Mouse (Mus musculus) neutrophil, adult 5-6 weeks (primary cell): ENCODE measurements around the gene Col6a2. TPM values are rescaled to one million over a fixed set of nuclear protein-coding genes. Genes with fewer than 3 reads are reported as not detected.

Experiments used
- ATAC-seq: fragments of 151-379, 151-347 bp; 2 replicates; pipeline ENCODE4 v1.8.0; 2017; ENCODE audit warnings: mild to moderate bottlenecking, moderate TSS enrichment; ENCODE audit not compliant: insufficient number of reproducible peaks, poor library complexity, low FRiP score, severe bottlenecking; ENCODE audit errors: extremely low read depth
- total RNA-seq: library from RNA; stranded (forward); fragments of 200-1000 nt; gene quantifications from 2 replicates; pipeline ENCODE4 v1.2.3, GENCODE M21; 2017

Col6a2 gene
- total RNA-seq, 1 experiment from 2014 or later, result not detected

DNA sequence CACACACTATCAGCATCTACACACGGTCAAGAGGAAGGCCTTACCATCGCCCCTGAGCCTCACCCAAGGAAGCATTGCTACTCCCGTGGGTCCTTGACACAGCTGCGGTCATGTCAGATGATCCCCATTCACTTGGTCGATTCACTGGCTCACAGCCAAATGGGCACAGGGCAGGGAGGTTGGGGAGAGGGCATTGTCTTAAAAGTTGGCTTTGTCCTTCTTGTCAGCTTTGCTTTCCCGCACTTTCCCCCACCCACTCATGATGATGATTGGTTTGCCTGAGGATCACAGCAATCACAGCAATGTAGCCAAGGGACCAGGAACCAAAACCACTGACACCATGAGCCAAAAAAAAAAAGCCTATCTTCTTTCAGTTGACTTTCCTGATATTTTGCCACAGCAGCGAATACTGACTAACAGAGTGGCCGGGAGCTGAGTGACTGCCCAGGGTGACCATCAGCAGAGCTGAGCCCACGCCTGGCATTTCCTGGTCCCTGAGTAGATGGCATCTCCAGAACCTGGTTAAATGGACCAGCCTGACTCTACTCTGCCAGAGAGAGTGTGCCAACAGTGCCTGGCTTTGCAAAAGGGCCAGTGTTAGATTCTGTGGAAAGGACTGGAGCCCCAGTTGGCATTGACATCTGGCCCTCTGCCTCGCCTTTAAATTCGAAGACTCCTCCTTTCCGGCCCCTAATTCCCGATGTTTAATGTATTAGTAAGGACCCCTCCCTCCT, 18.6 kb upstream of the Col6a2 start:
- ATAC-seq, result no peak

DNA sequence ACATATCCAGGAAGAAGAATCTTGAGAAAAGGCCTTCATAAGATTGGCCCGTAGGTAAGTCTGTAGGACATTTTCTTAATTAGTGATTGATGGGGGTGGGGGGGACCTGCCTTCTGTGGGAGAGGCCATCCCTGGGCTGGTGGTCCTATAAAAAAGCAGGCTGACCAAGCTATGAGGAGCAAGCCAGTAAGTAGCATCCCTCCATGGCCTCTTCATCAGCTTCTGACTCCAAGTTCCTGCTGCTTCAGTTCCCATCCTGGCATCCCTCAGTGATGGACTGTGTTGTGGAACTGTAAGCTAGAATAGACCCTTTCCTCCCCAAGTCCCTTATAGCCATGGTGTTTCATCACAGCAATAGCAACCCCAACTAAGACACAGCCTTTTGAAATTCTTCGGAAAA, 16.5 kb upstream of the Col6a2 start:
- ATAC-seq, result no peak

DNA sequence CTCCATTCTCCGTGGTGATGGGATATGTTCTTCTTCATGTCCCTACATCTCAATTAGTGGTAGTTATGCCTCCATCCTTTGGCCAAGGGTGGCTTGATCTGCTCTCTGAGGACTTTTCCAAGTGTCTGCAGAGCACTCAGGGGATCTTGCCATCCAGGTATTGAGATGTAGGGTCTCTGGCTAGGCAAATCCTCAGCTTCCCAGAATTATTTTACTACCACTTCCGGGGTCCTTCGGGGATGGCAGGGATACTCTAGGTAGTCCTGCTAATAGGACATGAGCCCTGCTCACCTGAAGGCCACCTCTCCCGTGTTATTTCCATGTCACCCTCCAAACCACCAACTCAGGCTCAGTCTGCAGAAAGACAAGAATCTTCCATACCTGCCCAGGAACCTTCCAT, 13.2 kb upstream of the Col6a2 start:
- ATAC-seq, result no peak

DNA sequence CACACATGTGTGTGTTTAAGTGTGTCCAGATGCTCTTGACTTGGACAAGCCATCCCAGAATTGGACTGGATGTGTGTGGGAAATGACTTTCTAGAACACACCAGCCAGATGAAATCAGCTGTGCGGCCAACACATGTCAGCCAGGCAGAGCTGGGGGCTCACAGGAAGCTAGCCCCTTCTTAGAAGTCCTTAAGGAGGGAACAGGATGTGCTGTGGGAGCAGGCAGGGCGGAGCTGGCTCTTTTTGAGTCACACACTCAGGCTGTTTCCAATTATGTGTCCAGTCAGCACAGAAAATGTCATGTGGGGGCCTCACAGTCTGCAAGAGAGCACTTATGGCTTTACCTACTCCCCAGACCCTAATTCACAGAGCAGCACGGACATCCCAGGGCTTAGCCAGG, 12.6 kb upstream of the Col6a2 start:
- ATAC-seq, result no peak

DNA sequence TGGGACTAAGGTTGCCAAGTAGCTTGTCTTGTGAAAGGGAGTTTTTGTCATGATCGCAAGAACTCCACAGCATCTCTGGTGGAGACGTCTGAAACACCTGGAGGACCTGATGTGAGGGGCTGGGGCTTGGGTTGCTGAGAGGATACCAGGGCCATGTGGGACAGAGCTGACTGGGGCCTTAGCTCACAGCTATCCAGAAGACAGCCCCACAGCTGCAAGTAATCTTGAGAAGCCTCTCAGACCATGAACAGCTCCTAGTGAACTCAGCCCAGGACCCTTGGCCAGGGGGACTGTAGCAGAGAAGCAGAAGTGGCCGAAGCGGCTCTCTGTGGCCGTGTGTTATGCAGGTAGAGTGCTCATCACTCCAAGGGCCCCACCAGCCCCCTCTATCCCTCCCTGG, 11.2 kb upstream of the Col6a2 start:
- ATAC-seq, result no peak

DNA sequence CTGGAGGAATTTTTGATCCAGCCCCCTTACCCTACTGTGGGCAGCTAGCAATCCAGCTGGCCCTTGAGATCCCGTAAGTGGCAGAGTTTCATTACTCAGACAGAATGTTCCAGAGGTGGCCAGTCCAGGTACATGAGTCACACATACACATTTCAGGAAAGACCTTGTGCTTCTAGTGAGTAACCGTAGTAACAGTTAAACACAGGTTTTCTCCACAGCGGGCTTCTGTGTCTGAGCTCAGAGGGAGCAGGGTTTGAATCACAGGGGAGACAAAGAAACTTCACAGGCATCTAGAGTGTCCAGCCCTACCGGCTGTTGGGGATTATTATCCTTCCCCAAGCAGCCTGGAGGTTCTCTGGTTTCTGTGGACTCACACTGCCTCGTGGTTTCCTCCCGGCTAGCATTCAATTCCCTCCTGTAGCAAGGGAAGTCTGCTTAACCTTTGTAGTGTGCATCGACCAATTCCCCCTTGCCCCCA, 10.7 kb upstream of the Col6a2 start:
- ATAC-seq, result no peak

DNA sequence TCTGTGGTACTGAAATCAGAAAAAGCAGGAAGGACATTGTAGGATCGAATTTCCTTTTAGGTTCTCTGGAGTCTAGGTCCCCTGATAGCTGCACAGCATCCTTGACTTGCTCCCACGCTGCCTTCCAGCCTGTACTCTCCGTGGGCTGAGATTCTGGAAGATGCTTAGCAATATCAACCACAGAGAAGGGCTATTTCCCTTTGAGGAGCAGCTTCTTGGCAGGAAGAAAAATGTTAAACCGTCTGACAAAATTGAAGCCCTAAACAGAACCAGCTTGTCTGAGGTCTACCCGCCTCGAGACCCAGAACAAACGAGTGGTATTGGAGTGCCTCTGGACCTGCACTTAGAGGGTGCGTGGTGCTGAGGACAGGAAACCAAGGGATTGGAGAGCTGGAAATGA, 9.2 kb upstream of the Col6a2 start:
- no peak for ATAC-seq

DNA sequence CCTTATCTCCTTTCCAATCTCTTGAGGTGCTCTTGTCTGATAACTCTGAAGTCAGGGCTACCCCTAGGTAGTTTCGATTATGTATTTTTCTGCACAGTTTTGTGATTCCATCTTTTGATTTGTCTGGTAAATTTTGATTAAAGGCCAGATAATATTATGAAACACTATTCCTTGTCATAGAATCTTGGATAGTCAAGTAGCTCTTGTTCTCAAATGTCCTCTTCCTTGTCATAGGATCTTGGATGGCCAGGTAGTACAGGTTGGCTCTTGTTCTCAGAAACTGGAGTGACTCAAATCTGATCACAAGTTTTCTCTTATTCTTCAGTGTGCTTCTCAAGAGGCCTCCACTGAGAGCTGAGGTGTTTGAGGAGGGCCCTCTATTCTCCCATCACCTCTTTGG, 7.2 kb upstream of the Col6a2 start:
- no peak for ATAC-seq

DNA sequence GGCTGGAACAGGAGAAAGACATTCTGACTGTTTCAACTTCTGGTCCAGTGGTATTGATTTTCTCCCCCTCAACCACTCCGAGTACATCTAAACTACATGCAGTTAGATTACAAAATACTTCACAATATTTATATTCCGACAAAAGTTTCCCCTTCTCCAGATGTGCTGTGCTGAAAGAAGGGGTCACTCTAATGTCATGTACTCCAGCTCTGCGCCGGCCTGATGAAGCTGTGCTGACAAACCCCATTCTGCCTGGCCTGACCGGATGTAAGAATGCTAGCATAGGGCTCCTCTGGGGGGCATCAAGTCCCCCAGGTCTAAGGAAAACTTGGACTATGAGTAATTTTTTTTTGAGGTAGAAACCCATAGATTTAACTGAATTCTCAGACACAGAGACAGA, 4.3 kb upstream of the Col6a2 start:
- no peak for ATAC-seq

DNA sequence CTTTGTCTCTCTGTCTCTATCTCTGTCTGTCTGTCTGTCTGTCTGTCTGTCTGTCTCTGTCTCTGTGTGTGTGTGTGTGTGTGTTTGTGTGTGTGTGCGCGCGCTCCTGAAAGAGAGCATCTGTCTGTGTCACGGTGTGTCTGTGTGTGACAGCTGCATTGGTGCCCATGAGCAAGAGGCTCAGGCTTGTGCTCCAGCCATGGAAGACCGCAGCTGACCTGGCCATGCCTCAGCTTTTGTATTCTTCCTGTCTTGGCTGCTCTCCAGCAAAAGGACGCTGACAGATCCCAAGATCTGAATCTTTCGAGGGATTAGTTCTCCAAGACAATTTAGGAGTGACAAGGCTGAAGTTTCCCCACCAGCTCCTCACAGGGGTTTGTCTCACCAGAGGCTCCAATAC, 1.5 kb upstream of the Col6a2 start:
- ATAC-seq, result no peak

DNA sequence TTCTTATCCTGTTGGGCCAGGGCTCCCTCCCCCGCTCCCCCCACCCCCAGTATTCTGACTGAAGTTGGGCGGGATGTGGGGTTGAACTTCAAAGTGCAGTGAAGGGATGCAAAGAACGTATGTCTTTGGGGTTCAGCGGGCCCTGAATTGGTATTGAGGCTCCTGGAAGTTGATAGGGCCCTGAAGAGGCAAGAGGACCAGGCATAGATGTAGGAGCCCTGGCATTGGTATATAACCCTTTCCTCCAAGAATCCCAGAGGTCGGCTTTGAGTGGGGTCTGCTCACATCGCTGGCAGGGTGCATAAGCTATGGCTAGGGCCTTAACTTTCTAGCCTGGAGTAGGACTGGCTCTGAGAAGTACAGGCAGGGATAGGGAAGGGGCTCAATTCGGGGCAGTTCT, 304 bp upstream of the Col6a2 start:
- ATAC-seq, result no peak

DNA sequence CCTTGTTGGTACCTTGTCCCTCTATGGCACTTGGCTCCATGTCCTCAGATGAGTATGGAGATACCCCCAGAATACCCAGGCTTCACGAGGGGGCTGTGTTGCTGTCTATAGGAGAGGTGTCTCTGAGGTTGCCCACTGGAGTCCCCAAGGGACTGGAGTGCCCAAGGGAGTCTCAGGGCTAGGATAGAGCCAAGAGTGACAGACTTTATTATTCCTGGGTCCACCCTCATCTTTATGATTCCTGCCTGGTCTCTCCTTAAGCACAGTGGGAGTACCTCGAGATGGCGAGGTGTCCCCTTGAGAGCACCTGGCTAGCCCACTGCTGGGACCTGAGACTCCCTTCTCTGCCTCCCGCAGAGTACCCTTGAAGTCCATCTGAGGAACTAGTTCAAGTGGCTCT, 1.0 kb downstream of the Col6a2 start:
- ATAC-seq, result no peak

DNA sequence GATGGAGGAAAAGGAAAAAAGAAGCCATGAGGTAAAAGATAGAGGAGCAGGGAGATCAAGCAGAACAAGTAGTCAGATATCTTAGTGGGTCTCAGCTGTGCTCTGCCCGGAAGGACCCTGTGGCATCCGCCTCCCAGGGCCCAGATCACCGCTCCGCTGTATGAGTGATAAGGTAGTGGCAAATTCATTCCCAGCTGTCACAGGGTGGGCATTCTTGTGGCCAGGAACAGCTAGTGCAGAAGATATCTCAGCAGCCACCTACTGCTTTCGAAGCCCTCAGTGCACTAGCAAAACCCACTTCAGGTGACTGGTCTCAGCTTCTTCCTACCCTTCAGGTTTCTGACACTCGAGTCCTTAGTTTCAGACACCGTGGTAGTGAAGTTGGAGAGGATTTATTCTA, 11.0 kb downstream of the Col6a2 start:
- ATAC-seq, result no peak

DNA sequence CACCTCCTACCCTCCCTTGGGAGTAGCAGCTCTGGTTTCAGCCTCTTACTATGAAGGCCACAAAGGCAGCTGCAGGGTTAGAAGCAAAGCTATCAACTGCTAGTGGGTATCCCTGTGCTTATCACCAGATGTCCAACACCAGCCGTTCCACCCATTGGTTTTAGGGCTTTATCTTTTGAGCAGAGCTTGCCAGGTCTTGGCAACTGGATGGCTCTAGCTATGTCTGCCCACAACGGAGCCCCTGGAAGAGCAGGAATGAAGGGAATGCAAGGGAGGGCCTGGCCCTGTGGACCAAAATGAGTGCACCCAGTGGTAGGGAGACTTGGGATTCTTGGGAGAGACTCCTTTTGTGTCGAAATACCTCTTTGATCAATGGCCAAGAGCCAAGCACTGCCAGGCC, 20.7 kb downstream of the Col6a2 start:
- no peak for ATAC-seq

DNA sequence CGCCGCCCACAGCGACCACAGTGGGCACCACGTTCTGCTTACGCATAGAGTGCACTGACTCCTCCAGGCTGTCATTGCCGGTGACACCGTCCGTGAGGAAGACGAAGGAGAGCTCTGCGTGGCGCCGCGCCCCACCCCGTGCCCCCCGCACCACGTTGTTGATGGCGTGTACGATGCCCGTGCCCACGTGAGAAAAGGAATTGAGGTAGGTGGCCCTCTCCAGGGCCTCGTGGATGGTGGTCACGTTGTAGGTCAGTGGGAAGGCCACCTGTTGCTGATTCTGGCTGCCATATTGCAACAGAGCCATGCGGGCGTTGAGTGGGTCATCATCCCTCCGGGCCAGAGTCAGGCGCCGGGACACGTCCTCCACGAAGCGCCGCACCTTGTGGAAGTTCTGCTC, 27.1 kb downstream of the Col6a2 start:
- no peak for ATAC-seq

DNA sequence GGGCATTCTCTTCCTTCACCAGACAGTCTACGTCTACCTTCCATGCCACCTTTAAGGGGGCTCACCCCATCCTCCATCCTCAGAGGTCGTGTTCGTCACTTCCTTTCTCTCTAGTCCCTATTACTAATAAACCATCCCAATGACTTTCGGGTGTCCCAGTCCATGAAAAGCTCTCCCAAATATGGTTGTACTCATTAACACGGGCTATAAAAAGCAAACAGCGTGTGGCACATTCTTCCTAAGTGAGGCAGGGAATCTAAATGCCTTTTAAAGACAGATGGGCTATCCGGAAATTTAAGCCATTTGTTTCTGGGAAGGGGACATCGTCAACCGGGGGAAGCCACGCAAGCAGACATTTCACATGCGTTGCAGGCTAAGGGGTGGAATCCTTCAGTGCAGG, 33.2 kb downstream of the Col6a2 start:
- ATAC-seq, result no peak

DNA sequence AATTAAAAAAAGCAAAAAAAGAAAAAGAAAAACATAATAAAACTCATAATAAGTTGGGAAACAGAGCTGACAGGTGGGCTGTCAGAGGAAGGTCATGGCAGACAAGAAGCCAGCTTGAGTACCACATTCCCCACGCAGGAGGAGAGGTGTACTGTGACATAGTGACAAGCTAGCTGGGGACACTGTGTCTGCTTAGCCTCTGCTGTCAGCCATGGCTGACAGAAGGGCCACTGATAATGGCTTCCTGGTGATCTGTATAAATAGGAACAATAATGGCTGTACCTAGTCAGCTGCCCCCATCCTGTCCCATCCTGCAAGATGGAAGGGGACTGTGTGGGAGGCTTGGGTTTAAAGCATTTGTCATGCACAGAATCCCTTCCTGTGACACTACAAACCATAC, 37.2 kb downstream of the Col6a2 start:
- ATAC-seq, result no peak

DNA sequence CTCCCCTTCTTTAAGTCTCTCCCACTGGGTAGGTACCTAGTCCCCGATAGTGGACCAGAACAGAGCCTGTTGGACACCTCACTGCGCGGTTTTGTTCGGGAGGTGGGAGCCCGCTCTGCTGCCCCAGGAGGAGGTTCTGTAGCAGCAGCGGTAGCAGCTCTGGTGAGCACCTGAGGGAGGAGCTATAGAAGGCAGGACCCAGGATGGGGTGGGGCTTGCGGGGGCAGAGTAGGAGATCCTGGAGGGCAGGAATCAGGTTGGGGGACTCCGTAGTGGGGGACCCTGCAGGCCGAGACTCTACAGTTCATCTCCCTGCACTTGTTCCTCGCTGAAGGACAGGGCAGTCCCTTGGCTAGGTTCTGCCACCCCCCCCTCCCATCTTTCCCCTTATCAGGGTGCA, 39.3 kb downstream of the Col6a2 start:
- no peak for ATAC-seq

DNA sequence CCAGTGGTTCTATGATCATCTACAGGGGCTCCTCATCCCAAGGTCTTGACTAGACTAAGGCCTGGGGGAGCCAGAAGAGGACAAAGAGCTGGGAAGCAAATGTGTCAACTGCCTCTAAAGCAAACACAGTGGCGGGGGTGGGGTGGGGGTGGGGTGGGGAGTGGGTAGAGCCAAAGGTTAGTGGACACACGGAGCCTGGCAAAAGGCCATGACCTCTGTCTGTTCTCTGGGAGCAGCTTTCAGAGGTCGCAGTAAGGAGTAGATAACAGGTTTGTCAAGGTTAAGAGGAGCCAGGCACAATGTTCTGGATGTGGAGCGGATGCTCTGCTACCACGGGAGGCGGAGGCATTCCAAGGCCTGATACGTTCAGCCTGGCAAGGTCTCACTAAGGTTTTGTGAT, 46.5 kb downstream of the Col6a2 start:
- no peak for ATAC-seq

DNA sequence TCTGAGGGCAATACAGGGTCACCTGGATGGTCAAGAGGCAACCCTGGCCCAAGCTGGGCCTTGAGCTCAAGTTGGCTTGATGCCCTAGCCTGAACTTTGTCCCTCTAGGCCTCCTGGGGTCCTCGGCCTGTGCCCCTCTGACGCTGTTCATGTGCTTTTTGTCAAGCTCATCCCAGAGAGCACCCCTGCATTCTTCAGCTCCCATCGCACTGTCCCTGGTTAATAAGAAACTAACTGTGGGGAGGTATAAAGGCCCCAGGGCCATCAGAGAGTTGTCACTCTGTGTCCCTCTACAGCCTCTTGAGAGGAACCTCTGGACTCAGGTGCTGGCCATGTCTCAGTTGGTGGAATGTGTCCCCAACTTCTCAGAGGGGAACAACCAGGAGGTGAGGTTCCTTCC, 48.1 kb downstream of the Col6a2 start, which contains the start of gene Ftcd:
Gene Ftcd, plus strand, starts transcription at position 275 of the 400 bp plus-strand sequence.
- no peak for ATAC-seq

DNA sequence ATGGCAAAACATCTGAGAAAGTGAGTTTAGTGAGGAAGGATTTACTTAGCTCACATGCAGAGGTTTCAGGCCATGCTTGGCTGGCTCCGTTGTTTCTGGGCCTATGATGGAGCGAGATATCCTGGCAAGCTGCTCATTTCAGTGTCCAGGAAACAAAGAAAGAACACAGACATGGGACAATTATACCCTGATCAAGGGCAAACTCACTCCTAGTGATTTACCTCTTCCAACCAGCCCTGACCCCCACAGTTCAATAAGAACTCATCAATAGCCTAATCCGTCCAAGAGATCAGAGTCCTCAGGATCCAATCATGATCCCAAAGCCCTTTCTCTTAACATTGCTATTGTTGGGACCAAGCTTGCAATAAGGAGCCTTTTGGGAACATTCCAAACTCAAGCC, 51.3 kb downstream of the Col6a2 start:
- no peak for ATAC-seq
